Mouse (Mus musculus) forebrain, embryonic 11.5 days (tissue): ENCODE measurements at regions not wholly inside any gene's neighbourhood (a gene's known extent, or its start where the extent isn't known, plus 50 kb on each side); places are given as distances from the start of the nearest gene placed in this dataset.

Experiments
- ATAC-seq: fragments of 200-750 bp; cut with Nextera tagmentation; replicated peaks from 2 replicates; pipeline ENCODE4 v1.8.0; 2017; ENCODE audit warnings: moderate TSS enrichment; ENCODE audit not compliant: low FRiP score
- DNase-seq: peaks from one replicate; pipeline ENCODE4 v3.0.0-alpha.2; 2017; ENCODE audit warnings: low spot score
- H3K27ac ChIP-seq: fragments of 300-500 bp; sonication (generic); 2 replicates; pipeline ENCODE4 v1.5.1; 2014; ENCODE audit warnings: low read depth, low read length
- H3K27me3 ChIP-seq: fragments of 300-500 bp; sonication (generic); 2 replicates; pipeline ENCODE4 v1.6.1; 2014; ENCODE audit warnings: mild to moderate bottlenecking, low read length, mixed read lengths; ENCODE audit not compliant: control insufficient read depth, insufficient read depth
- H3K36me3 ChIP-seq: fragments of 300-500 bp; sonication (generic); 2 replicates; pipeline ENCODE4 v1.6.1; 2014; ENCODE audit warnings: mild to moderate bottlenecking, low read length, moderate library complexity, mixed read lengths; ENCODE audit not compliant: control insufficient read depth, insufficient read depth
- H3K4me1 ChIP-seq: fragments of 300-500 bp; sonication (generic); replicated peaks from 2 replicates; pipeline ENCODE4 v1.6.1; 2014; ENCODE audit warnings: low read length, mixed read lengths; ENCODE audit not compliant: control insufficient read depth, insufficient read depth
- H3K4me2 ChIP-seq: fragments of 300-500 bp; sonication (generic); 2 replicates; pipeline ENCODE4 v1.6.1; 2014; ENCODE audit warnings: low read depth, mild to moderate bottlenecking, low read length, moderate library complexity, mixed read lengths; ENCODE audit not compliant: severe bottlenecking
- H3K4me3 ChIP-seq: fragments of 300-500 bp; sonication (generic); 2 replicates; pipeline ENCODE4 v1.5.1; 2014; ENCODE audit warnings: low read depth, low read length
- H3K9ac ChIP-seq: fragments of 300-500 bp; sonication (generic); 2 replicates; pipeline ENCODE4 v1.6.1; 2014; ENCODE audit warnings: low read length
- H3K9me3 ChIP-seq: fragments of 300-500 bp; sonication (generic); 2 replicates; pipeline ENCODE4 v1.6.1; 2016; ENCODE audit warnings: low read length, mixed read lengths; ENCODE audit not compliant: control insufficient read depth
- WGBS: fragments of 180-500 bp; shearing (Covaris S2); extraction: QIAGEN DNeasy Blood & Tissue Kit; methylation state at CpG from one replicate; pipeline ENCODE4 v1.1.7; 2014; 5-methylcytosine and 5-hydroxymethylcytosine counted together

DNA sequence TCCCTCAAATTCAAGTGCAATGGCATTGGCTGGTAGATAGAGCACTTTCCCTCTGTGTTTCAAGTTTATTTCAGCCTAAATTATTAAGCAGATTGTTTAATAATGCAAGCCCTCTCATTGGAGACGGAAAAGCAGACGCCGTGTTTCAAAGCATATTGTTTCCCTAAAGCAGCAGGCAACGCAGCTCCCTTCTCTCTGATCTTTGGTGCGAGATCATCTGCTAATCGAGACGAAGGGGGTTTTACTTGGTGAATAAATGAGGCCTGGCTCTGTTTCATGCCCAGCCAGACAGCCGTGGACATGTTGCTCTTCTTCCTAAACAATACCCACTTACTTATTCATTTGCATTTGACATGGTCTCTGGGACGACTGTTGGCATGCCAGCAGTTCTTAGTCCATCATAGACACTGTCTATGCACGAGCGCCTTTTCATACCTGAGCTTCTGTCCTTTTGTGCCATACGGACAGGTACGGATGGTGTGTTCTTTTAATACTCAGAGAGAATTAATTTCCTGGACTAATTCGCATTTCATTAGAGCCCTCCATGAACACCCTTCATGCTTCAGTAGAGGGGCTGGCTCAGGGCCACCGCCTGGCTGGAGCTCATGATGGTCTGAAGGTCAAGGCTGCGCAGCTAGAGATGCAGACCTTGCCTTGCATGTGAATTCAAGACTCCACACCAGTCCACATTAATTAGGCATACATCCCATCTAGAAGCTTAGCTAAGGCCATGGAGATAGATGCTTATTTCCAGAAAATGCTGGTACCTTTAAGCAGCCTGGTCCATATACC lies 276.3 kb upstream of the Zdhhc25 start:
- DNase-seq (no peak), ATAC-seq (no peak)
- no peak overlapping the region for H3K4me2 ChIP-seq
- no peaks in the 10 kb centered on the region for H3K27me3 ChIP-seq
- H3K9ac ChIP-seq, result no peak overlapping the region
- no peaks in the 10 kb centered on the region for H3K36me3 ChIP-seq
- H3K9me3 ChIP-seq, result no peaks in the 10 kb centered on the region
- H3K4me3 ChIP-seq, result no peak overlapping the region
- no peak overlapping the region for H3K27ac ChIP-seq
- no peaks in the 10 kb centered on the region for H3K4me1 ChIP-seq
- 80% methylated on average over 16 of the region's 16 CpGs for WGBS

DNA sequence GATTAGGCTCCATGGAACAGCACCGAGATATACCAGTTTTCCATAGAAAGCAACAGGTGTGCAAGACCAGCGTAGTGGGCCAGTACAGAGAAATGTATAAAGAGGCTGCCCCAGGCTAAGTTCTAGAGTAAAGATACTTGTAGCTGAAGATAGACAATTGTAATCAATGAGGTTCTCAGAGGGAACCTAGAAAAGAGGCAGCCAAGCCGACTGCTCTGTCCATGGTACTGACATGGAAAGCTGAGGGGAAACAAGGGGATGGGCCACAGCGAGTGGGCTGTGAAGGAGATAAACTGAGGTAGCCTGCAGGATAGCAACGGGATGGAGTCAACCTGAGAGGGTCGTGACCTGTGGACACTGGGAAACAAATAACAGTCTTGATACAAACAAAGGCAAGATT lies 275.0 kb upstream of the Zdhhc25 start:
- Histone ChIP-seq H3K4me1 (no peaks in the 10 kb centered on the region), H3K36me3 (no peaks in the 10 kb centered on the region), H3K27me3 (no peaks in the 10 kb centered on the region), H3K9me3 (no peaks in the 10 kb centered on the region), H3K4me3 (no peak overlapping the region), H3K9ac (no peak overlapping the region), H3K4me2 (no peak overlapping the region), H3K27ac (no peak overlapping the region)
- DNase-seq (no peak), ATAC-seq (no peak)
- 57% methylated on average over 6 of the region's 6 CpGs for WGBS

DNA sequence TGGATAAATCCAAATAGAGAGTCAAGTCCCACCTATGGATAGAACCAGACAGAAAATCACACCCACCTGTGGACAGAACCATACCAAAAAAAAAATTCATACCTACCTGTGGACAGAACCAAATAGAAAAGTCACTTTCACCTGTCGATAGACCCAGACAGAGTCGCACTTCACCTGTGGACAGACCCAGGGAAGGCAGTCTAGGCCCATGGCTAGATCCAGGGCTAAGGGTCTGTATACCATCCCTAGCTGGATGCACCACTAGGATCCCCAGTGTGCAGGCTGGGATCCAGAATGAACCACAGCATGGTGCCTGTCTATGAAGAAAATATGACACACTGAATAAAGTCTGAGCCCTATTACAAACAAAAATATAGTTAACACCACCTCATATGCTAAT lies 246.9 kb upstream of the Zdhhc25 start:
- H3K4me1 ChIP-seq, result no peaks in the 10 kb centered on the region
- H3K27me3 ChIP-seq, result no peaks in the 10 kb centered on the region
- no peak overlapping the region for H3K9ac ChIP-seq
- no peak overlapping the region for H3K4me2 ChIP-seq
- H3K9me3 ChIP-seq, result no peaks in the 10 kb centered on the region
- no peak for DNase-seq
- H3K27ac ChIP-seq, result no peak overlapping the region
- no peak overlapping the region for H3K4me3 ChIP-seq
- no peak for ATAC-seq
- 92% methylated on average over 2 of the region's 2 CpGs for WGBS
- H3K36me3 ChIP-seq, result no peaks in the 10 kb centered on the region

DNA sequence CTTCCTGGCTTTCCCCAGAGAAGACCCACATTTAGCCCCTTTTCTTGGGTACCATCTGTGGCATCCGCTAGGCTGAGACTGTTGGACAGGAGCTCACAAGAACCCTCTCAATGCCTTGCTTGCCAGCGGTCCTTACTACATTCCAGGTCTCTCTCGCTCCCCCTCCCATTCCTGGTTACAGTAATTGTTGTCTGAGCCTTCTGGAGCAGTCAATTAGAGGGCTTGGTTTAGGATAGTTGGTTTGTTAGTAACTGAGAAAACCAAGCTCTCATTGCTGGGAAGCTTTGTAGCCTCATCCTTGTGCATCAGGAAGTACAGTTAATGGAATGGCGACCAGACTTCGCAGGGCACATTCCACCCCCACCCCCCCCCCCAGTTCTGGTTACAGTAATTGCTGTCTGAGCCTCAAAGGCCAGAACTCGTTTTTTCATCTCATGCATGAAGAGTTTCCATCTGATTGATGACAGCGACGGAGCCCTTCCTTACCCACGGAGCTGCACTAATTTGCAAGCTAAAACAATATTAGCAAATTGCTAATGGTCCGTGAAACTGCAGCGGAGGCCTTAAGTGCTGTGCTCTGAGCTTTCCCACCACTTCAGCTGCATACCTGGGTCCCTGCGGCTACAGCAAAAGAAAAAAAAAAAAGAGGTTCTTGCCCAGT lies 239.6 kb upstream of the Zdhhc25 start:
- Histone ChIP-seq H3K4me1 (0 out of 2 replicates have a peak, but pooled peaks cover 6% of the 10 kb centered on the region), H3K9ac (no peak overlapping the region), H3K4me2 (no peak overlapping the region), H3K9me3 (no peaks in the 10 kb centered on the region), H3K27me3 (no peaks in the 10 kb centered on the region), H3K27ac (no peak overlapping the region), H3K4me3 (no peak overlapping the region), H3K36me3 (no peaks in the 10 kb centered on the region)
- DNase-seq, result no peak
- peak; percentile 51 for ATAC-seq
- 32% methylated on average over 12 of the region's 12 CpGs for WGBS

DNA sequence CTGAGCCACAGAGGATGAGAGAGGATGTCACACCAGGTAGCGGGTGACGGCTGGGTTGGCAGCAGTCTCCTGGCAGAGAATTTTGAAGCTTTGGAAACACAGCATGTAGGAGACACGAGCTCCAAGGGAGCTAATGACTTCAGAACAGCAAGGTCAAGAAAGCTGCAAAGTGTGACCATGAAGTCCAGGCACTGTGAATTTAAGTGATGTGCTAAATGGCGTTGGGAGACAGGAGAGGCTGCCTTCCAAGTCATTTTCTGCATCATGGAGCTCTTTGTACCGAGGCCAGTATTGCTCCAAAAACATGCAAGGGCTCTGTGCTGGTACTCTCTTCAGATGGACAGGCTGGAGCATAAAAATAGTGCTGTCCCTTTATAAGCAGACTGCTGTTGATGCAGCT lies 238.8 kb upstream of the Zdhhc25 start:
- no peaks in the 10 kb centered on the region for H3K36me3 ChIP-seq
- ATAC-seq (no peak), DNase-seq (no peak)
- no peak overlapping the region for H3K4me3 ChIP-seq
- no peak overlapping the region for H3K27ac ChIP-seq
- no peaks in the 10 kb centered on the region for H3K9me3 ChIP-seq
- 74% methylated on average over 5 of the region's 5 CpGs for WGBS
- H3K27me3 ChIP-seq, result no peaks in the 10 kb centered on the region
- no peak overlapping the region for H3K9ac ChIP-seq
- 0 out of 2 replicates have a peak, but pooled peaks cover 6% of the 10 kb centered on the region for H3K4me1 ChIP-seq
- no peak overlapping the region for H3K4me2 ChIP-seq

DNA sequence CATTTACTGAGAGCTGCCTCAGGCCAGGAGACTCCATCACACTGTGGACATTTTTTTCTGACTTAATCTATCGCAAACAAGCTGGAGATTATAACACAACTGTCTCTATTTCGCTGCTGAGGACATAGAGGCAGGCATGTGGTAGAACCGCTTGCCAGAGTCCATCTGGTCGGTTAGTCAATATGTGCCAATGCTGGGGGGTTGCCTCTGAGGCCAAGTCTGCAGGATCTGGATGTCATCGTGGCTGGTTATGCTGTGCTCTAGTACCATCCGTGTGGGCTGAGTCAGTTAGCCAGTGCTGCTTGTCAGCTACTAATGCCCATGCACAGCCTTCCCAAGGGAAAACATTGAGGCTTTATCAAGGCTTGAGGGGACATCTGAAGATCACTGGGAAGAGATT lies 237.1 kb upstream of the Zdhhc25 start:
- H3K27me3 ChIP-seq, result no peaks in the 10 kb centered on the region
- no peak for ATAC-seq

DNA sequence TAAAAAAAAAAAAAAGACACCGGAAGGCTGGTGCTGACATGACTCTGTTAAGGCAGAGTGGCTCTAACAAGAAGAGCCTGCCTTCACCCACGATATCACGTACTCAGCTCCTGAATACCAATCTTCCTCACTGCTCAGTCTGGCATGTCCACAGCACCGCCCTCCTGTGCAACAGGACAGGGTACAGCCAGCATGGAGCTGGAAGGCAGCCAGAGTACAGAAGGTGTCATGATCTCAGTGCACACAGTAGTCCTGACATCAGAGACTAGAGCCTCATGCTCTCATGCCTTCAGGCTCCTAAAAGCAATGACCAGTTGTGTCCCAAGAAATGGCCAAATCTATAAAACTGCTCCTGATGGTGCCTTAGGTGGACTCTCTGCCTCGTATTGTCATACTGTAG lies 229.7 kb upstream of the Zdhhc25 start:
- H3K27me3 ChIP-seq, result no peaks in the 10 kb centered on the region
- no peak overlapping the region for H3K27ac ChIP-seq
- ATAC-seq, result no peak
- no peak overlapping the region for H3K4me2 ChIP-seq
- H3K9me3 ChIP-seq, result no peaks in the 10 kb centered on the region
- no peak for DNase-seq
- no peak overlapping the region for H3K9ac ChIP-seq
- H3K4me1 ChIP-seq, result no peaks in the 10 kb centered on the region
- H3K36me3 ChIP-seq, result no peaks in the 10 kb centered on the region
- 90% methylated on average over 5 of the region's 5 CpGs for WGBS
- no peak overlapping the region for H3K4me3 ChIP-seq

More for the DNA sequence above, 237.1 kb upstream of the Zdhhc25 start:
- no peak for DNase-seq
- H3K9me3 ChIP-seq, result no peaks in the 10 kb centered on the region
- whole genome bisulfite sequencing, result 81% methylated on average over 6 of the region's 6 CpGs
- no peak overlapping the region for H3K27ac ChIP-seq
- 0 out of 2 replicates have a peak, but pooled peaks cover 6% of the 10 kb centered on the region for H3K4me1 ChIP-seq
- no peak overlapping the region for H3K4me2 ChIP-seq
- no peaks in the 10 kb centered on the region for H3K36me3 ChIP-seq
- no peak overlapping the region for H3K4me3 ChIP-seq
- H3K9ac ChIP-seq, result no peak overlapping the region

DNA sequence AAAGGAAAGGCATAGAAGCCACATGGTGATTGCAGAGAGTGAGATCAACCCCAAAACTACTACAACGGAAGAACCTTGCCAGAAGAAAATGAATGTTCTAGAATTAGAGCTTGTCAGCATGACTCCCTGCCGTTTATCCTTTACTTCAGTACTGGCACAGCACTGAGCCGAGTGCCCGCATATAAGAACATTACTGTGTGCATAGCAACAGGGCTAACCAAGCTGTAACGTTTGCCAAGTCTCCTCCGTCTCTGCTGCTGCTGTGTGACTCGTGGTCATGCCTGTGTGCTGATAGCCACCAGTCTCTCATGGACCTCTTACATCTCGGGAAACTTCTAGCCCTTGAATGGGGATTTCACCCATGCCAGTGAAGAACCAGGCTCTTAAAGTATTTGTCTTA lies 228.1 kb upstream of the Zdhhc25 start:
- Histone ChIP-seq H3K27me3 (no peaks in the 10 kb centered on the region), H3K27ac (no peak overlapping the region), H3K36me3 (no peaks in the 10 kb centered on the region), H3K9me3 (no peaks in the 10 kb centered on the region), H3K4me1 (no peaks in the 10 kb centered on the region), H3K9ac (no peak overlapping the region), H3K4me3 (no peak overlapping the region), H3K4me2 (no peak overlapping the region)
- ATAC-seq (no peak), DNase-seq (peak; percentile 20)
- 88% methylated on average over 8 of the region's 8 CpGs for WGBS

DNA sequence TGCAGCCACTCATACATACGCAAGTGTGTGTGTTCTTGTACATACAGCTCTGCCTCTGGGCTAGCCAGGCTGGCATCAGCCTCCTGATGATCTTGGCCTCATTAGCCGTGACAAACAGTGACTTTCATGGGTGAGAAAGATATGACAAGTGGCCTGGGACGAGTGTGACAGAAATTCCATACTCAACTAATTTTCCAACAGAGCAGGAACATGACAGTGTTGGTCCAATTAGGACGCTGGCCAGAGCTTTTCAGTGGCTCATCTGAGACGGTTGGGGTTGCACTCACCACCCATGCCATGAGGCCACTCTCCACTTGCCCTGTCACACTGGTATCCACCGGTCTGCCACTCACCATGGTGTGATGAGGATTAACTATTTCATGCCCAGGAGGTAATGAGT lies 226.2 kb upstream of the Zdhhc25 start:
- H3K27me3 ChIP-seq, result no peaks in the 10 kb centered on the region
- no peaks in the 10 kb centered on the region for H3K4me1 ChIP-seq
- no peaks in the 10 kb centered on the region for H3K36me3 ChIP-seq
- ATAC-seq (no peak), DNase-seq (no peak)
- H3K9ac ChIP-seq, result no peak overlapping the region
- no peak overlapping the region for H3K27ac ChIP-seq
- WGBS, result 65% methylated on average over 6 of the region's 6 CpGs
- H3K9me3 ChIP-seq, result no peaks in the 10 kb centered on the region
- H3K4me2 ChIP-seq, result no peak overlapping the region
- H3K4me3 ChIP-seq, result no peak overlapping the region
